Mouse (Mus musculus) CD4-positive, CD25-positive, alpha-beta regulatory T cell, adult 2 months (primary cell): ENCODE measurements around the gene Ccdc137.

Experiments
- DNase-seq: peaks from one replicate; pipeline ENCODE4 v3.0.0-alpha.2; 2012; ENCODE audit warnings: low read depth, low spot score

The Ccdc137 gene

DNA sequence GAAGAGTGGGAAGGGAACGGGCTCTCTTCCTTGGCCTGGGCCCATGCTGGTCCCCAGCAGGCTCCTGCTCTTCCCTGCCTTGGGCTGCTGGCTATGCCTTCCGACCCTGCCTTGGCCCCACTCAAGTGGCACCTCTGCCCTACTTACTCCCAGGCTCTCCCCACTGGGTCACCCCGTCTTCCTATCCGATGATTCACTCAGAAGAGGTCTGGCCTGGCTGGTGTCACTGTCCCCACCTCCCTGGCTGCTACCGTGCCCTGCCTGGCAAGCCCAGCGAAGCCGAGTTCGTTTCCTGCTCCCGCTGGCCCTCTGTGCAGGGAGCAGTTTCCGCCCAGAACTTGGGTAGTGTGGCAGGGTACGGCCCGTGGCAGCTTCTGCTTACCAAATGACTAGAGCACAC is 40.3 kb downstream of the Ccdc137 start:
- DNase-seq: no peak

DNA sequence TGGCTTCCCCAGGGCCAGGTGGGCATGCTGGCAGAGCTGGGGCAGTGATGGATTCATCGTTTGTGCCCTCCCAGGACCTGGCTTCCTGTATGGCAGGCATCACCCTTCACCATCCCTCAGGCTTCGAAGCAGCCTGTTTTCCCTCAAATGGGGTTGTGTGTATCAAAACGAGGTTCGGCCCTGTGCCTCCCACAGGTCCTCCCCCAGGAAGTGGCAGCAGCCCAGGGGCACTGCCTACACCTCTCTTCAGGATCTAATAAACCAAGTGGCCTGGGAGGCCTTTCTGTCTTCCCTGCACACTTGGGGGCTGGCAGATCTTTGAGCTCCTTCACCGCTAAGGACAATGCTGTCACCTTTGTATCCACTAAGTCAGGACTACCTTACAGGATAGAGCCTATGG is 41.0 kb downstream of the Ccdc137 start:
- no peak for DNase-seq

DNA sequence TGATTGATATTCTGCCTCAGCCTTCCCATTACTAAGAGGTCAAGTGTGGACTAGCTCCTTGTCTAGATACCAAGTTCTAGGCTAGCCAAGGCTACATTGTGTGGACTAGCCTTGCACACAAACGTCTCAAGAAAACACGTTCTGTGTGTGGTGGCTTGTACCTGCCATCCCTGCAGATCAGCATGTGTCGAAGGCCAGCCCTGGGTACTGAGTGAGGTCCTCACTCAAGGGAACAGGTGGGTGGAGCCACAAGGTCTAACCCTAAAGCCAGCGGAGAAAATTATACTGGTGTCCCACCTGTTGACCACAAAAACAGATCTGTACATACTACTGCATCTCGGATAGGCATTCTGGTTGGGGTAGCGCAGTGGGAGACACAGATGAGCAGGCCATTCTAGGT is 42.0 kb downstream of the Ccdc137 start:
- DNase-seq: no peak

DNA sequence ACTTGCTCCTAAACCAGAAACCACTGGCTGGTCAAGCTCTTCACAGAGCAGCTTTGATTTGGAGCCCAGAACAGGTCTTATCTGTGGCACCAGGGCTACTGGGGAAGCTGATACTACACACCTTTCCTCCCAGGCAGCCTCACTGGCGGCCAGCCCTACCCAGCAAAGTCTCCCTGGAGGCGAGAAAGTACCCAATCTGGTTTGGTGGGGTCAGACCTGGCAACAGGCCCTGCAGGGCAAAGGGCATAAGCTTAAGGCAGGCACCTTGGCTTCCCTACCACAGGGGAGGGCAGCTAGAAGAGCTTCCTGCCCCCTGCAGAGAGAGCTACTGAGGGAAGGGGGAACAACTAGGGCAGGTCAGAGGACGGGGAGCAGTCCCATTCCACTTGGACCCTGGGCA is 42.4 kb downstream of the Ccdc137 start:
- DNase-seq: no peak

DNA sequence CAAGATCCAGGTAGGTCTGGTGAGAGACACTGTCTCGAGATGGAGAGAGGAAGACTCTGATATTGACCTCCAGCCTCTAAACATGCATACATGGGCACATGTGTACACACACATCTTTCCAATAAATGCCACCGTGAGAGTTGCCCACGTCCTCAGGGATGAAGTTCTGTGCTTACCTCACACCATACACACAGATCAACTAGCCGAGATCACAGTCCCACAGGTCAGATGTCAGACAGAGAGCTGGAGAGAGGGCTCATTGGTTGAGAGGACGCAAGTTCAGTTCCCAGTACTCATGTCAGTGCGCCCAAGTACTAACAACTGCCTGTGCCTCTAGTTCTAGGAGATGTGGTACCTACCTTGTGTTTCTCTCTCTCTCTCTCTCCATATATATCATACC is 43.1 kb downstream of the Ccdc137 start:
- DNase-seq: no peak

DNA sequence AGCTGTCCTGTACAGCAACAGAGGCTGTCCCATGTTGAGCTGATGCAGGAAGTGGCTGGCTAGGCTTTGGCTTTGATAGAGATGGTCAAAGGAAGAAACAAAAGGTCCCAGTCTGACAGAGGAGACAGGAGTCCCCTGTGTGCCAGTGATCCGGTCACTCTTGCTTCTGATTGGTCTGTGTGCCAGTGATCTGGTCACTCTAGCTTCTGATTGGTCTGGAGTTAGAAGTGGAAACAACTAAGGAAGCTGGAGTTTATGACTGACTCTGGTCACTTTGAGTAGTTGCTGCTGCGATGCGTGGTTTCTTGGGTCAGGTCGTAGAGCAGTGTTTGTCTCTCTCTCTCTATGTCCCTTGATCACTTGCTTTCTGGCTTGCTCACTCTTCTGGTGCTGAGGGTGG is 43.8 kb downstream of the Ccdc137 start:
- no peak for DNase-seq

DNA sequence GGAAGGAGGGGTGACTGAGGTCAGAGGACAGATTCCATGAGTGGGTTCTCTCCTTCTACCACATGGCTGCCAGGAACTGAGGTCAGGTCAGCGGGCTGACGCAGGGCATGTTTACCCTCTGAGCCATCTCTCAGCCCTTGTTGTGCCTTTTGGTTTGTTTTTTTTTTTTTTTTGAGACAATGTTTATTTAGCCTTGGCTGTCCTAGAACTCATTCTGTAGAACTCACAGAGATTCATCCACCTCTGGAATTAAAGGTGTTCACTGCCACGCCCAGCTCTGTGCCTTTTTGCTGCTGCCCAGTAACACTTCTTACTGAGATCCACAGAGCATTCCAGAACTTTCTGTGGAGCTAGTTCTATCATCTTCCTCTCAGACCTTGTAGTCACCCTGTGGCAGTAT is 47.7 kb downstream of the Ccdc137 start:
- DNase-seq: no peak

DNA sequence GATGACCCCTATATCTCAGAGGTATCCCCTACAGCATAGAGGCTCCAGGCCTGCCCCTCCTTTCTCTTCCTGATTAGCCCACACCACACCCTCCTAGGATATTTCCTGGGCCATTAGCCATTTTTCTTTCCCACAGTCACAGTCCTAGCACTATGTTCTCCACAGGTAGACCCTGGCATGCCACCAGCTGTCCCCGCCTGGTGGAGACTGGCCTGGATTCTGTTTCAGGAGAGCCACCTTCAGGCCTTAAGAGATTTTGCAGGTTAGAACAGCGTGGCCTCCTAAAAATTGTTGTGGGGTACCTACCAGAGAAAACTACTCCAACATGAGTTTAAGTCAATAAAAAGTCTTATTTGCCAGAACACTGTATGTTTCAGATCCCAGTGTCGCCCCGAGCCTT is 49.0 kb downstream of the Ccdc137 start:
- peak; percentile 38 for DNase-seq

DNA sequence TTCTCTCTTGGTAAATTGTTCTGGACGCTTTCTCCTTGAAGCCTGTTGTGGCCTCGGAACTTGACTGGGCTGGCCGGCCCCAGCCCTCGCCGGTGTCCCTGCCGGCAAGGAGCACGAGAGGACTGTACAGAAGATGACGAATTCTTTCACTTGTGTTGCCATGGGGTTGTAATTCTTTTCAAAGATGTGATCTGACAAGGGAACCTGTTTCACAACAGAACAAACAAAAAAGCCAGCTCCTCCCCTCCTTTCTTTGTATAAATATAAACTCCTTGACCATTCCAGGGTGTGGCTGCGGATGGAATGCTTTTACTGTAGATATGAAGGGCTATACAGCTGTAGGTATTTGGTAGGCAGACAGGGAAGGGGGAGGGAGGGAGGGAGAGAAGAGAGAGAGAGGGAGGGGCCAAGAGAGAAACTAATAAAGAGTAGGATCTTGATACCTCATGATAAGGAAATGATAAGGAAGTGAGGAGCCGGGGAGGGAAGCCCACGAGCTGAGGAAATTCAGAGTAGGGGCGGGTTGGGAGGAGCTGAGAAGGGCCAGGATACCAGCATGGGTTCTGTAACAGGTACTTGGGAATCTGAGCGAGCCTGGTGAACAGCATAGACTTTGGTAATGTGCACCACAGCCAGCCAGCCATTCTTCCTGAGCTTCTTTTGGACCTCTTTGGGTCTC is 49.8 kb downstream of the Ccdc137 start:
- DNase-seq: no peak

DNA sequence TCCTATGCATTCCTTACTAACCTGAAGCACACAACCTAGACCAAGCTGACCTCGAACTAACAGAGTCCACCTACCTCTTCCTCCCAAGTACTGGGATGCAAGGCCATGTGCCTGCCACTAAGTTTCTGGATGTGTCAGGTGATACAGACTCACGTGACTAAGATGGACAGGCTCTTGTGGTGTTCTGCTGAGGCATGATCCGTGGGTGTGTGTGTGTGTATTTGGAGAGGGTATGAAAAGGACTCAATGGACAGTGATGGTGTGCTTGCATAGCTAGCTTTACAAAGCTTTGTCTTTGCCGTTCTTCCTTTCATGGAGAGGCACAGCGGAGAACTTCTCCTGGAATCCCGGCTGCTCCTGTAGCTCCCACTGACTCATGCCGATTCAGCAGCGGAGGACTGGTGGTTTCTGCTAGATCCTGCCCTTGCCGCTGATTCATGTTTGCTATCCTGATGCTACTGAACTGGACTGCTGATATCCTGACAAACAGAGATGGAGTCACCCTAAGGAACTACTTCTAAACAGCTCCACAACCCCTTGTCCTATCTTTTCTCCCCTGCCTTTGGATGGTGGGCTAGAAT is 50.5 kb downstream of the Ccdc137 start:
- DNase-seq: no peak

DNA sequence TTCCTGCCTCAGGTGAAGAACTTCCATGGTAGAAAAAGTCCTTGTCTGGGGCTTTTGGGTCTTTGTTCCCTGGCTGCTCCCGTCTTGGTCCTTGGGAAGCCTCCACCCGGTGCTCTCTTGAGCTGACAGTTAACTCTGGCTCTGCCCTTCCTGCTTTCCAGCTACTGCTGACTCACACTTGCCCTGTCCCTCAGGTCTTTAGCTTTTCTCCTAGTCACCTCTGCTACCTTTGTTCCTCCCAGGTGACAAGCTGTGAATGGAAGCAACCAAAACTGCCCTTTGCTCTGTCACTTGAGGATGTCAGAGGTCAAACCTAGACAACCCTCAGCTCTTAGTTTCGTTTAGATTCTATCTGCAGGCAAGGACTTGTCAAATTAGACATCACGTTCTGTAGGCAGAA is 52.0 kb downstream of the Ccdc137 start:
- no peak for DNase-seq

DNA sequence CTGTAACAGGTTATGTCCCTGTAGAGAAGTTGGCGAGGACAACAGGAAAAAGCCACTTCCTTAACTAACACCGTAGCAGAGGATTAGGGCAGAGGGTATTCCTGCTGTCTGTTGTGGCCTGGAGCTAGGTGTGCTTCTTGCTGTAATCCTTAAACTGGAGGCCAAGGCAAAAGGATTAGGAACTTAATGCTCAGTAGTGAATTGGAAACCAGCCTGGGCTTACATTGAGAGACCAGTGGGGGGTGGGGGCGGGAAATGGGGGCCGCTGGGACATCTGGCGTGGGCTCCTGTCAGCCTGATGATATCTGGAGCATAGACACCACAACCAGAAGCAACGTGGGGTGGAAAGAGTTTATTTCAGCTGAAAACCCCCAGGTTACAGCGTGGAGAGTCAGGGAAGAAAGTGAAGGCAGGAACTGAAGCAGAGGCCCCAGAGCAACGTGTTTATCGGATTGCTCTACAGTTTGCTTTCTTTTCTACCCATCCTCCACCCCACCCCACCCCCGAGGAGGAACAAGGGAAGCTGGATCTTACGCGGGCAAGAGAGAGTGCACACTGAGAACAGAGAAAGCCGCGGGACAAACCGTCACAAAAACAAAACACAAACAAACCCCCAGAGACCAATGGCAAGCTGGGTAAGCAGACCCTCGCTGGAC is 52.6 kb downstream of the Ccdc137 start:
- DNase-seq: peak; percentile 56

DNA sequence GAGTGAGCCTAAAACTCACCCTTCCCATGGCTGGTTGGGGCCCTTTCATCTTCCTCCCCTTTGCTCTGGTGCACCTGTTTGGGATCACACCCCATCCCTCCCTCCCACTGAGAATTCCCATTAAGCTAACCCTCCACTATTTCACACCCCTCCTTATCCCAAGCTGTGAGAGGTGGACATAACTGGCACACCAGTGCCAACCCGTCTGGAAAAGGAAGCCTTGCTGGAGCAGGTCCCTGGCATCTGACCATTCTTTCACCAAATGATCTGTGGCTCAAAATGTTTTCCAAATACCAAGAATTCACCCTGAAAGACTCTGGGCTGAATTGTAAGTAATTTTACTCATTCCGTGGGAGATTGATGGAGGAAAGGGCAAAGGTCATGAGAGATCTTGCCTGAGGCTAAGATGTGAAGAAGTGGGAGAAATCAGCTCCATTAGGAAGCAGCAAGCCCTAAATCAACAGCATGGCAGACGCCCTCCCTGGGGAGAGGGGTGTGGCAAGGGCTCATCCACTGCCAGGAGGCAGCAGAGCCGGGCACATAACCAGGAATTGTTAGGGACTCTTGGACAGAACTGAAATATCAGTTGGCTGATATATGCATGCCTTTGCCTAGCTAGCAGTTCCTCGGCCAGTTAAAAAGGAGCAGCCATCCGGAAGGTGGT is 55.0 kb downstream of the Ccdc137 start:
- DNase-seq: no peak
